Mouse (Mus musculus) liver, postnatal 0 days (tissue): ENCODE measurements around the gene Ptk6. TPM values are rescaled to one million over a fixed set of nuclear protein-coding genes. Genes with fewer than 3 reads are reported as not detected.

Source experiments
- ATAC-seq: fragments of 200-750 bp; cut with Nextera tagmentation; 2 replicates; pipeline ENCODE4 v1.8.0; 2017; ENCODE audit warnings: mild to moderate bottlenecking, moderate library complexity
- DNase-seq: peaks from one replicate; pipeline ENCODE4 v3.0.0-alpha.2; 2016
- H3K27ac ChIP-seq: fragments of 300-500 bp; sonication (generic); 2 replicates; pipeline ENCODE4 v1.5.1; 2014; ENCODE audit warnings: antibody characterized with exemption, moderate library complexity, mild to moderate bottlenecking, low read depth
- H3K27me3 ChIP-seq: fragments of 300-500 bp; sonication (generic); 2 replicates; pipeline ENCODE4 v1.6.1; 2014; ENCODE audit warnings: low read length, control low read depth, mixed read lengths; ENCODE audit not compliant: insufficient read depth
- H3K36me3 ChIP-seq: fragments of 300-500 bp; sonication (generic); replicated peaks from 2 replicates; pipeline ENCODE4 v1.6.1; 2014; ENCODE audit warnings: mild to moderate bottlenecking, control low read depth, low read length, moderate library complexity, mixed read lengths; ENCODE audit not compliant: insufficient read depth
- H3K4me1 ChIP-seq: fragments of 300-500 bp; sonication (generic); 2 replicates; pipeline ENCODE4 v1.6.1; 2014; ENCODE audit warnings: antibody characterized with exemption, mild to moderate bottlenecking, control low read depth; ENCODE audit not compliant: insufficient read depth
- H3K4me2 ChIP-seq: fragments of 300-500 bp; sonication (generic); 2 replicates; pipeline ENCODE4 v1.6.1; 2014; ENCODE audit warnings: low read depth, mild to moderate bottlenecking, low read length, moderate library complexity, mixed read lengths
- H3K4me3 ChIP-seq: fragments of 300-500 bp; sonication (generic); 2 replicates; pipeline ENCODE4 v1.5.1; 2014; ENCODE audit warnings: low read depth, low read length
- H3K9ac ChIP-seq: fragments of 300-500 bp; sonication (generic); replicated peaks from 2 replicates; pipeline ENCODE4 v1.6.1; 2014; ENCODE audit warnings: mild to moderate bottlenecking, moderate library complexity
- H3K9me3 ChIP-seq: fragments of 300-500 bp; sonication (generic); 2 replicates; pipeline ENCODE4 v1.6.1; 2016; ENCODE audit warnings: mild to moderate bottlenecking, control low read depth, low read length, mixed read lengths
- CTCF ChIP-seq: sonication (generic); IDR thresholded peaks from 2 replicates; pipeline ENCODE4 v1.5.1; 2016; ENCODE audit warnings: antibody characterized with exemption, low read depth
- EP300 ChIP-seq: IDR thresholded peaks from 2 replicates; pipeline ENCODE4 v1.6.1; 2016; ENCODE audit warnings: antibody characterized with exemption, low read depth, mild to moderate bottlenecking
- WGBS: fragments of 180-500 bp; shearing (Covaris S2); extraction: QIAGEN DNeasy Blood & Tissue Kit; methylation state at CpG from one replicate; pipeline ENCODE4 v1.1.7; 2014; ENCODE audit not compliant: insufficient replicate concordance; 5-methylcytosine and 5-hydroxymethylcytosine counted together
- polyA plus RNA-seq: library from polyadenylated mRNA; unstranded; fragments of >200 nt; fragmentation: Nextera tagmentation; extraction: Ambion mirVana; gene quantifications from 2 replicates; pipeline ENCODE4 v1.2.1, GENCODE M21; 2015

Gene Ptk6
- polyA plus RNA-seq, 1 experiment from 2014 or later: 0.20 TPM

DNA sequence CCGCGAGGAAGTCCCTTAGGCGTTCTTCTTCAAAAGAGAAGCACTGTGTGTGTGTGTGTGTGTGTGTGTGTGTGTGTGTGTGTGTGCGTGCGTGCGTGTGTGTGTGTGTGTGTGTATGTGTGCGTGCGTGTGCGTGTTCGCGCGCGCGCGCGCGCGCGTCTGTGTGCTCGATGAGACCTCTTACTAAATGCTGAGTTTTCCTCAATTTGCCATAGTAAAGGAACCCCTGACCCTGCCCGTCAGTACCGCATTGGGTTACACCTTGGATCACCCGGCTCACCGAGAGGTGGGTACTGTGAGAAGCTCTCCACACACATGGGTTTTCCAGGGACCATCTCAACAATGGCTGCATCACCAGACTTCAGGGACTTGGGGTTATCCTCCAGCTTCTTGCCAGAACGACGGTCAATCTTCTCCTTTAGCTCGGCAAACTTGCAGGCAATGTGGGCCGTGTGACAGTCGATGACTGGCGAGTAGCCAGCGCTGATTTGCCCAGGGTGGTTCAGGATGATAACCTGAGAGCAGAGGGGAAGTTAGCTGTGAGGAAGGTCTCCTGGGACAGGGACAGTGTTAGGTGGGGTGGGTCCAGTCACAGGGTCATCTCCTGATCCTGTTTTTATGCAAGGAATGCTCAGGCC lies 54.2 kb downstream of the Ptk6 start:
- TF ChIP-seq CTCF: no peak
- no peak for TF ChIP-seq EP300
- Histone ChIP-seq H3K9me3 (no peaks in the 10 kb centered on the region), H3K4me2 (peak overlapping the region; percentile 67), H3K27me3 (peaks cover 43% of the 10 kb centered on the region), H3K9ac (no peak overlapping the region), H3K27ac (no peak overlapping the region), H3K4me3 (0 out of 2 replicates have a peak overlapping the region, but pooled peaks have one; percentile 32), H3K4me1 (no peaks in the 10 kb centered on the region), H3K36me3 (no peaks in the 10 kb centered on the region)
- DNase-seq (no peak), ATAC-seq (no peak)
- 15% methylated on average over 19 of the region's 31 CpGs for WGBS

DNA sequence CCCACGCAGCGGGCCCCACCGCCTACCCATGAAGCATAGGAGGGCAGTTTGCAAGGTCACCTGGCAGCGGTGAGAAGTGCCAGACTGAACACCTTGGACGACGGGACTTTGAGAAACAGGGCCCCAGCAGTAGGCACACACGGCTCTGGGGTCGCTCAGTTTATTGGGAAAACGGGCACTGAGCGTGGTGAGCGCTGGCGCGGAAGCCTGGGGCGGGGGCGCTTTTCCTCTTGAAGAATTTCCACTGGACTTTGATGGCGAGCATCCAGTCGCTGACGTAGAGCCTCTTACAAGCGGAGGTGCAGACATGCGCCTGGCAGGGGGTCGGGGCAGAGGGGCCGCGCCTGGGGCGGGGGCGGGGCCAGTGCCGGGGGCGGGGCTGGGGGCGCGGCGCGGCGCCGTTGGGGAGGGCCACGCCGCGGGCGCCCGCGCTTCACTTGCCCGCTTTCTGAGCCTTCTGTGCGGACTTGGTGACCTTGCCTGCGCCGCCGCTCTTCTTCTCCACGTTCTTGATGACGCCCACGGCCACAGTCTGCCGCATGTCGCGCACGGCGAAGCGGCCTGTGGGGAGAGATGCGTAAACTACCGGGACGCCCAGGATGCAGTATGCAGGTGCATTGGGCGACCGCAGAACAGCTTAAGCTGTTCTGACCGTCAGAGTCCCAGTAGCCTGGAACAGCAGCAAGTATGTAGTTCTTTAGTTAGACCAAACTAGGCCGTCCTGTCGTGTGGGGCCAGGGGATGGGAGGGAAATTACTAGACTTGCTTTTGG lies 54.9 kb downstream of the Ptk6 start:
- Histone ChIP-seq H3K9me3 (no peaks in the 10 kb centered on the region), H3K4me2 (peak overlapping the region; percentile 67), H3K27ac (no peak overlapping the region), H3K36me3 (no peaks in the 10 kb centered on the region), H3K4me1 (no peaks in the 10 kb centered on the region), H3K4me3 (peak overlapping the region; percentile 32; the same call in 1 of the 2 replicates), H3K9ac (no peak overlapping the region), H3K27me3 (peaks cover 46% of the 10 kb centered on the region)
- no peak for TF ChIP-seq EP300
- no peak for TF ChIP-seq CTCF
- no peak for DNase-seq
- 2% methylated on average over 53 of the region's 61 CpGs for WGBS
- ATAC-seq: no peak

DNA sequence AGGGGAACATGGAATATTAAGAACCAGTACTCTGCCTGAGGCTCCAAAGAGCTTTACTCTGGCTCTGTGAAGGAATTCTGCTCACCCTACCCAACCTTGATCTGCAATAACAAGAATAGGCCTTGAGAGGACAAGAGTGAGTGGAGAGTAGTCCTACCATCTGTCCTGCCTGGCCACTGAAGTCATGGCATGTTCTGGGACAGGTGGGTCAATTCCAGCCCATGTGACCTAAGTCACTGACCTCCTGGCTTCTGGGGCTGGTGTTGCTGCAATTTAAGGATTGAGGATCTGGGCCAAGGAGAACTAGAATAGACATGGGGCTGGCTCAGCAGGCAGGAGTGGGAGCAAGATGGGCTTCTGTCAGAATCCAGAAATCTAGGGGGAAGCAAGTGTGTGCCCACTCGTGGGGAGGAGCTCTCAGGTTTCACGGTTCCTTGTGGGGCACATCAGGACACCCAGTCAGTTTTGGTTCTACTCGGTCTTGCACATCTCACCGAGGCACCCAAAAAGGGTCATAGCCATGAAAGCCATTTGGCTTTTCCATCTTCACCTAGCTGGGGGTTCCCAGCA lies 55.5 kb downstream of the Ptk6 start:
- Histone ChIP-seq H3K4me2 (no peak overlapping the region), H3K9ac (no peak overlapping the region)

DNA sequence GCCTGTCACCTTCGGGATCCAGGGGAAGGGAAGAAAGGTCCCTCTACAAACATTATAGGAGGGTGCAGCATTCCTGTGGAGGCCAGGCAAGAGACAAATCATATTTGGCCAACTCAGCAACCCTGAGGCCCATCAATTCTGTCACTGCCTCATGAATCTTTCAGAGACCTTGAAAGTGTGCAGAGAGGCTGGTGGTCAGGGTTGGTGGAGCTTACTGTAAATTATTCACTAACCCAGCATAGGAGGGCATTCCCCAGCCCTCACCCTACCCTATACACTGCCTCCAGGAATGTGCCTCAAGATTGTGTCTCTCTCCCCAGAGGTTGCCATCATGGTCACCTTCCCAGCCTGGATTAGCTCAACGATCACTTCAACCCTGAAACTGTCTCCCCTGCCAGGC lies 57.9 kb downstream of the Ptk6 start:
- no peak overlapping the region for H3K27ac ChIP-seq
- H3K27me3 ChIP-seq: peaks cover 37% of the 10 kb centered on the region
- DNase-seq (no peak), ATAC-seq (no peak)
- no peak overlapping the region for H3K9ac ChIP-seq
- no peak overlapping the region for H3K4me3 ChIP-seq
- H3K36me3 ChIP-seq: no peaks in the 10 kb centered on the region
- H3K4me1 ChIP-seq: no peaks in the 10 kb centered on the region
- 69% methylated on average over 2 of the region's 2 CpGs for WGBS
- H3K9me3 ChIP-seq: no peaks in the 10 kb centered on the region
- no peak for TF ChIP-seq CTCF
- TF ChIP-seq EP300: no peak
- H3K4me2 ChIP-seq: no peak overlapping the region

More for the DNA sequence above, 55.5 kb downstream of the Ptk6 start:
- Histone ChIP-seq H3K27me3 (peaks cover 48% of the 10 kb centered on the region), H3K4me1 (no peaks in the 10 kb centered on the region), H3K36me3 (no peaks in the 10 kb centered on the region), H3K9me3 (no peaks in the 10 kb centered on the region), H3K27ac (no peak overlapping the region), H3K4me3 (no peak overlapping the region)
- TF ChIP-seq EP300 (no peak), CTCF (no peak)
- ATAC-seq (no peak), DNase-seq (no peak)
- WGBS: 47% methylated on average over 4 of the region's 4 CpGs

Other genes starting within 250 kb of the Ptk6 start
- gene Nkain4, start 248.1 kb downstream of the Ptk6 start, polyA plus RNA-seq: 1.6 and 3.4 TPM in 2 replicates
- gene Arfgap1, start 235.6 kb downstream of the Ptk6 start, polyA plus RNA-seq: 17.7 and 18.8 TPM in 2 replicates
- gene Col20a1, start 216.3 kb downstream of the Ptk6 start, polyA plus RNA-seq: 0.12 and 0.18 TPM in 2 replicates
- gene Chrna4, start 159.2 kb downstream of the Ptk6 start, polyA plus RNA-seq: 0.02 and 0.05 TPM in 2 replicates
- not detected in 2 replicates for gene Kcnq2, start 67.5 kb downstream of the Ptk6 start, polyA plus RNA-seq
- gene Eef1a2, start 45.8 kb downstream of the Ptk6 start, polyA plus RNA-seq: 0.05 TPM in 1 of 2 replicates, not detected in the other
- 120 and 125 TPM in 2 replicates for gene Ppdpf, start 15.5 kb downstream of the Ptk6 start, polyA plus RNA-seq
- gene Srms, start 10.4 kb upstream of the Ptk6 start, polyA plus RNA-seq: 0.35 and 0.44 TPM in 2 replicates
- 0.09 TPM in 1 of 2 replicates, not detected in the other for gene Fndc11, start 17.2 kb upstream of the Ptk6 start, polyA plus RNA-seq
- 3.9 and 4.2 TPM in 2 replicates for gene Helz2, start 39.2 kb upstream of the Ptk6 start, polyA plus RNA-seq
- gene Gmeb2, start 85.2 kb upstream of the Ptk6 start, polyA plus RNA-seq: 4.3 and 4.9 TPM in 2 replicates
- gene Stmn3, start 111.7 kb upstream of the Ptk6 start, polyA plus RNA-seq: 0.19 TPM in 1 of 2 replicates, not detected in the other
- 8.5 and 9.9 TPM in 2 replicates for gene Rtel1, start 117.0 kb upstream of the Ptk6 start, polyA plus RNA-seq
- gene Zgpat, start 162.1 kb upstream of the Ptk6 start, polyA plus RNA-seq: 7.7 and 9.4 TPM in 2 replicates
- gene Arfrp1, start 162.6 kb upstream of the Ptk6 start, polyA plus RNA-seq: 17.9 and 19.4 TPM in 2 replicates
- 3.7 and 4.0 TPM in 2 replicates for gene Lime1, start 177.3 kb upstream of the Ptk6 start, polyA plus RNA-seq